Mouse (Mus musculus) T-helper 2 cell (primary cell): ENCODE measurements around the gene Bcar3.

Experiments
- in situ Hi-C: fragments of 300-600 bp; cut with MboI, MseI; formaldehyde crosslinking; loops from one replicate; pipeline ENCODE4 v1.15.1; 2025; ENCODE audit warnings: high pct_unique_total_duplicates

Bcar3 gene

GRCm38 (mm10) chr3:122480065-122480675 lies 186.2 kb downstream of the Bcar3 start:
- in situ Hi-C loops, result no loop called here

DNA sequence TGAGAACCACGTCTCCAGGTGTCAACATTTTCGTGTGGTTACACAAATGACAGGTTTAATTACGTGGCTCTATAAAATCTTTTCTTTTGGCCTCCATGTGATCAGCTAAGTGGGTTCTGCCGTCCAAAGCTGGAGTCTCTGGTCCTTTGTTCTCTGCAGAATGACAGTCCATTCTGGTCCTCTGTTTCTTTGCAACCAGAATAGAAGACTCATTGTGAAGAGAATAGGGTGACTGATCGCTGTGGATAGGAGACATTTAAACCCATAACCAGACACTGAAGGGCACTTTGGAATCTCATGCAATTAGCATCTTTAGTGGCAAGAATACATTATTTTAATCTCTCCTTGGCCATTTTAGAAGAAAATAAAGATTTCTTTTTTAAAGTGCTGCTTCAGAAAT lies 187.1 kb downstream of the Bcar3 start:
- in situ Hi-C loops, result no loop called here

DNA sequence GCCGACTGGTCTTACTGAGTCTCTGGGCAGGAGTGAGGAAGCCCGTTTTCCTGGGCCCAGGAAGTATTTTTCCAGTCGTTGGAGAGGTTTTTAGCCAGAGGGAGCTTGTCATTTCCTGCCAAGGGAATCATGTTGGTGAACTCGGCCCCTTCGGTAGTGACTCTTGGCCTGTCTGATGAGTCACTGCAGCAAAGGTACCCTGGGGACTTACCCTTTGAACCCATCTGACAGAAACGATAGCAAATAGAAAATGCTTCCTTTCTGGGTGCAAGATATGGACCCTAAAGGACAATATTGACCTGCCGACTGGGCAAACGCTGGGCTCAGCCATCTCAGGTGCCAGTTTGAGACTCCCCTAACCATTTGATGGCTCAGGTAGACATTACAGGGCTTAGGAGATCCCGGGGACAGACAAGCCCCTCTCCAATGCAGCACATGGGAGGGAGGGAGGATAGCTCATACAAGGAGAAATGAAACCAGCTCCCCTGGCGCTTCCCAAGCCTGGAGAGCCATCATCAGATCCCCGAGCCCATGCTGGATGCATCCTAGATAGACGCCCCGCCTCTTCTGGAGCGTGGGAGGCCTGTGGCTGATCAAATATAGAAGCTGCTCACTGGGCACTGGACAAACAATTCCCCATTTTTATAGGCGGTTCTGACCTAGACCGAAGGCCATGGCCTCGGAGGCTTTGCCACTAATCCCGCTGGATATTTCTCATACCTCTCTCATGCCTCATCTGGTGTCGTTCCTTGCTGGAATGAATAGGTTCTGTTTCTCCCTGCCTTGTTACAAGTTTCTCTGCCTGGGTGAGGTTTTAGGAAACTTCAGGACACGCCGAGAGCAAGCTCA lies 188.2 kb downstream of the Bcar3 start:
- in situ Hi-C loops, result no loop called here

- in situ Hi-C loops, result no loop called here
Measured at GRCm38 (mm10) chr3:122483066-122483782, 189.3 kb downstream of the Bcar3 start.

DNA sequence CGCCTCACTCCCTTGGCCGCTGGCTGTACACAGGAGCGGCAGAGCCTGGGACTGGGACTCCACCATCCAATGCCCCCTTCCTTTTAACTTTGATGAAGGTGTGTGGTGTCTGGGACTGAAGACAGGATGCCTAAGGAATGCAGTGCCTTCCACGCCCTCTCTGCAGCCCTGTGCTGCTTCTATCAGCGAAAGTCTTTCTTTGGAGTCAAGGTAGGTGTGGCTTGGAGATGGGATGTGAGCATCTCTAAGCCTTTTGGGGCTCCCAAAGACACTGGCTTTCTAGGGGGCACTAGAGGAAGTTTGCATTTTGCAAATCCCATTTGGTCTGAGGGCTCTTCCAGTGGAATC lies 189.8 kb downstream of the Bcar3 start:
- in situ Hi-C loops, result no loop called here

DNA sequence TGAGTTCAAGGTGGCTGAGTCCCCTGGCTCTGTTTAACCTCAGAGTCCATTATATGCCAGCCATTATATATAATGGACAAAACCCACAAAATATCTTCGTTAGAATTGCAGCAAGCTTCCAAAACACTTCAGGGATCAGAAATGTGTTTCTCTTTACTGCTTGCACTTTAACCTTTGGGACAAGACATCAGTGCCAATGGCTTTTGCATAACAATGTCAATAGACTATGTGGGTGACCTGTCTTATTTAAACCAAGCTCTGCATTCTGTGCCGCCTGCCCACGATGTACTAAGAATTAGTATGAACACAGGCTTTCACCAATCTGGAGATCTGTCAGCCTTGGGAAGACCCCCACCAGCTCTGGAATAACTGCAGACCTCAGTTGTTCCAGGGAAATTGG lies 190.4 kb downstream of the Bcar3 start:
- in situ Hi-C loops, result no loop called here

DNA sequence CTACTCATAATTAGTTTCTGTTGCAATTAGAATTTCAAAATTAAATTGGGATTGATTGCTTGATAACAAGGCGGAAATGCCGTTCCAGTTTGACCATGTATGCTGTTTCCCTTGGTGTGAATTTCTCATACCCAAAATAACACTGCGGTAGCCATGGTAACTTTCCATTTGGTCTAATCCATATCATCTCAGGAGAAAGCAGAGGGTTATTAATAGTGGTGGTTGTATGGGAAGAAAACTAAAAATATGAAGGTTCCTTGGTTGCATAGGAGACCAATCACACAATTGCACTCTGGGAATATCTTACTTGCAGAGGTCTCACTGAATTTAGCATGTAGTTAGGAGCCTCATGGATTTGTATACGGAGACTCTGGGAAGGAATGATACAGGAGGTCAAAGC lies 191.8 kb downstream of the Bcar3 start:
- in situ Hi-C loops, result no loop called here

DNA sequence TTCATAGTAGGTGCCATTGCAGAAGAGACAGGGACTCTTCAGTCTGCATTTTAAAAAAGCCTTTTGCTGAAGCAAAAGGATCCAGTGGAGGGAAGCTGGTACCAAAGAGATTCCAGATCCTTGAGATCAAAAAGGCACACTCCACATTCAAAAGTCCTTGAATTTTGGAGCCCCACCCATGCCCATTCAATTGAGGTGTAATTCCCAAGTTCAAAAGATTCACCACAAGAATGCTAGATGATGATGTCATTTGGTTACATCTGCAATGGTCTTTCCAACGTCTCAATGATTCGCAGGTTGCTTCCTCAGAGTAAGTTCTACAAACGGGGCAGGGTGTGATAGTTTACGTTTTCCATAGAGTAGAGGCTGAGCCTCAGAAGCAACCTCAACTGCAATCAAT lies 192.3 kb downstream of the Bcar3 start:
- in situ Hi-C loops, result no loop called here

GRCm38 (mm10) chr3:122488051-122488754 lies 194.3 kb downstream of the Bcar3 start:
- in situ Hi-C loops, result no loop called here

GRCm38 (mm10) chr3:122490574-122490973 lies 196.6 kb downstream of the Bcar3 start:
- in situ Hi-C loops, result no loop called here

GRCm38 (mm10) chr3:122492006-122492405 lies 198.1 kb downstream of the Bcar3 start:
- in situ Hi-C loops, result no loop called here

DNA sequence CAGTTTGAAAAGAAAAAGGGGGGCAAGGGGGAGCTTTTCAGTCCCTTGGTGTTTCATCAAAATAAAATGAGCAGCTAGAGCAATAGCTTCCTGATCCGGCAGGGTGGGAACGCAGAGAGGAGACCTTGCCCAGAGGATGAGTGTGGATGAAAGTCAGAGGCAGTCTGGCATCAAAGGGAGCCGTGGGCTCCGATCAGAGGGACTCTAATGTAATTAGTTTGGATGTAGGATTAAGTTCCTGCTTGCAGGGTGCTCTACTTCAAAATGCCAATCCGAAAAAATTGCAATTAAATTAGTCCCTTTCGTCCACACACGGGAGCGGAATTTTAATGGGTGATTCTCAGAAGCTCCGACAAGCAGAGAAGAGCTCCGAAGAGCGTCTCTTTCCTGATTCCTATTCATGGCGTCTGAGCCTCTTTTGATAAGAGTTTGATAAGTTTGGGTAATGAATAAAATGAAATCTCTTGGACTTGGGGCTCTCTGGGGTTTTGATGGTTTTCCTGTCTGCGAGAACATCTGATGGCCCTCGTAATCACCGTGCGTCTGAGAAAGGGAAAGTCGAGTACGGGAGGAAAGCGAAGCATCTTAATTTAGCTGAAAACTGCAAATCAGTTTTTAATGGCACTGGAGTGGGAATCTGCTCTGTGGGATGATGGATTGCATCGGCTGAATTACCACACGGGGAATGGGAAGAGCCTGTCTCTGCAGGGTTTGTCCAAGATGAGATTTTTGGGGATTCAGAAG lies 199.1 kb downstream of the Bcar3 start:
- in situ Hi-C loops, result no loop called here

DNA sequence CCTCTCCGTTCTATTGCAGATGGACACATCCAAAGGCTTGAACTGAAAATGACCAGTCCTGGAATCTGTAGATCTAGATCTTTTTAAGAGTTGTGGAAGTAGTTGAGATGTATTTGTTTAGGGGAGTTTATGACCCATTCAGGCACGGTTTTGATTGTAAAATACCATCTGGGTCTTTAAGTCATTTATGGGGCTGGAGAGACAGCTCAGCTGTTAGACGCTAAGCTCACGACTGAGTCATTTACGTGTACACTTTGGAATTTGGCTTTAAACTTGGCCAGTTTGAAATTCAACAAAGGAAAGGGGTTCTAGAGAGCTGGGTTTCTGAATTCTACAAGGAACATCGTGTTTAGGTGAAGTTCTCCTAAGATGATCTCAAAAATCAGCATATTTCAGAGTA lies 200.8 kb downstream of the Bcar3 start:
- in situ Hi-C loops, result no loop called here

DNA sequence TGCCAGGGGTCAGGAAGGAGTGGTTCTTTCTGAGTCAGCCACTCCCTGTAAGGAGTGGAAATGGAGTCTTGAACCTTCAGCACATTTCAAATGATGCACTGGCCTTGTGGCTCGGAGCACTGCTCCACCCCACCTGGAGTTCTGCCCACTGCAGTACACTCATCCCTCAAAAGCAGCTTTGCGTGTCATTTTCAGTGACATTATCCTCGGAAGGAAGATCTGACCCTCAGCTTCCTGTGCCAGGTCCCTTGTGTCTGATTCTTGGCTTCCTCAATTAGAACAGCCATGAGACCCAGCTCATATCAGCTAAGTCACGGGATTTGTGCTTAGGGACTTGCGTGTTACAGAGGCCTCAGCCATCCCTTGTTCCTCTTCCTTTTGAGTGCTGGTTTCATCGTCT lies 203.9 kb downstream of the Bcar3 start:
- in situ Hi-C loops, result no loop called here

DNA sequence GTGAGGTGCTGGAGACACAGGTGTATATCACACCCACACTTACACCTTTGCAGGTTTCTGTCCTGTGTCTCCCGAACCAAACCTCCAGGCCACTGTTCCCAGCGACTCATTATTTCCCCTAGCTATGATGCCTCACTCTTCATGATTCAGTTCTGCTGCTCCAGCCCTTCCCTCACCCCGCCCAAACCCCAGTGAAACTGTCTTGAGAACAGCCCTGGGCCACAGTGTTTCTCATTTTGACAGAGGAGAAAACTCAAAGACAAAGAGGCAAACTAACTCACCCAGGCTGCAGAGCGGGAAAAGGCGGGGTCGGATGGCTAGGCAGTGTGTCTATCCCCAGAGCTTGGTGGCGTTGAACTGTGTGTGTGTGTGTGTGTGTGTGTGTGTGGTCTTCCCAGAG lies 204.6 kb downstream of the Bcar3 start:
- in situ Hi-C loops, result no loop called here

DNA sequence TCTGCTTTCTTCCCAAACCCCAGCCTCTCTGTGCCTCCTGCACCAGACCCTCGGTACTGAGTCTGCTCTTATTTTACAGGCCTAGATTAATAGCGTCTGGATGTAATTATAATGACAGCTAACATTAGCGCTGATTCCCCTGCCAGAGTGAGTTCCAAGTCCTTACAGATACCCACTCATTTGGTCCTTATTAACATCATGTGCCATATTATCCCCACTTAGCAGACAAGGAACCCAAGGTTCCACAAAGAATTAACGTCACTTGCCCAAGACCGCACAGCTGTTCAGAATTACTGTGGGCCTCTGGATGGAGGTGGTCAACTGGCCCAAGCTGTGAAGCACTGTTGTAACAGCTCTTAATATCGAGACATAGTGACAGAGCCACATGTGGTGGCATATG lies 205.7 kb downstream of the Bcar3 start:
- in situ Hi-C loops, result no loop called here

DNA sequence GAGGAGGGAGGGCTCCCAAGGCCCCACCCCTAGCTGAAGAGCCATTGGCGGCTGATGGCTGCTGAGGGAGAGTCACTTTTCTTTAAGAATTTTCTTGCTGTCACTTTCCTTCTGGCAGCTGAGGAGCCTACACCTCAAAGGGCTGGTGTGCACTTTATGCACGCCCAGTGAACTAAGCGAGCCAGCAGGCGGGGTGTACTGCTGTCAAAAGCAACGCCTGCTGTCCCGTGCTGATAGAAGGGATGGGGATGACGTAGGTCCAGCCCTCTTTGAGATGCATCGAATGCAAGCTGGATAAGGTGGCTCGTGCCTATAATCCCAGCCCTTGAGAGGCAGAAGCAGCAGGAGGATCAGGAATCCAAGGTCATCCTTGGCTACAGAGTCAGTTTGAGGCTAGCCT lies 207.0 kb downstream of the Bcar3 start:
- in situ Hi-C loops, result no loop called here

GRCm38 (mm10) chr3:122506343-122506916 lies 212.5 kb downstream of the Bcar3 start:
- in situ Hi-C loops, result no loop called here

DNA sequence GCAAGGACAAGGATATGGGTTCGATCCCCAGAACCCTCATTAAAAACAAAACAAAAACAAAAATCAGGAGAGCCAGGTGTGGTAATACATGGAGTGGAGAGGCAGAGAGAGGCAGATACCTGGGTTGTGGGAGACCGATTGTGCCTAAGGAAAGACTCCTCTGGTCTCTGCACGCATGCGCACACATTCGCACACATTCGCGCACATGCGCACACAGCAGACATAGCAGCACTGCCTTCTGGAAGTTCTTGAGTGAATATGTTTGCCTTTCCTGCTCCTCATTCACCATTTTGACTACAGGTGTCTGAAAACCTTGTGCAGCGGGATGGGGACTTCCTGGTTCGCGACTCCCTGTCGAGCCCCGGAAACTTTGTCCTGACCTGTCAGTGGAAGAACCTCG lies 213.9 kb downstream of the Bcar3 start:
- in situ Hi-C loops, result no loop called here

DNA sequence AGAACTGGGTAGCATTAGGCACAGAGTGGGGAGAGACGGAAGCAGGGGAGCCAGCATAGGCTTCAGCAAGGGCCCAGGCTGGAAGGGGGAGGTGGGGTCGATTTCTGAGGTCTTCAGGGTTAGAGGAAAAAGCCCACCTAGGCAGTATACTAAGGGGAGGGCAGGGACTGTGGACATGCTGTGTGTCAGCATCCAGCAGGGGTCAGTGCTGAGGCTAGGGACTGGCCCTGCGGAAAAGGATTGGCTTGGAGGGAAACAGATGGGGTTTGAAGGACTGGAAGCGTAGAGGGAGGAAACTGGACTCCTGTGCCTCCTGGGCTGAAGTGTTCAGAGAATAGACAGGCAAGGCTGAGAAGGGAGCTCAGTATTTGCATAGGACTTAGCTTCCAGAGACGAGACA lies 215.1 kb downstream of the Bcar3 start:
- in situ Hi-C loops, result no loop called here
